ENCODE assay signal across 18 mouse cellular contexts in the genomic region with DNA sequence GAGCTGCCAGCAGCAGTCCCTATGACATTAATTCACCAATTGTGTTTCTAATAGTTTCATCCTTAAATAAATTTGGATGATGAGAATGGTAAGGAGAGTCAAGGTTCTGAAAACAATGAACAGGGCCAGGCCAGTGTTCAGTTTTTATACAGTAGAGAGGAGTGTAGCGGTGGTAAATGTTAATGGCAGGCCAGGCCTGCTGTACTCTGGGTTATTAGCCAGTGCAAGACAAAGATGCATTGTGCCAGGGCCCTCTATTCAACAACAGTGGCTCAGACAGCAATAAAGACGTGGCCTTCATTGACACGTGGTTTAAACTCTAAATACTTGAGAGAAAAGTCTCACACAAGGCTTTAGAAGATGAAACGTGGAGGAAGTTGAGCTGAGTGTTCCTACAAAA.
DNase-seq lines count a peak whose midpoint lies in the region; ATAC-seq and TF ChIP-seq lines count a peak whose summit lies in the region.
"Had no signal": no experiment of that assay in that cellular context is flagged by ENCODE, and none has a peak within 500 bp of the region (broad histone marks: within the 10 kb centered on the region; RNA-seq: fewer than 3 reads in every experiment).

No protein-coding gene starts in this region.

- peak; percentile 79 for ATAC-seq in neural tube, embryonic 11.5 days (ENCODE audit: insufficient read depth, low FRiP score, low TSS enrichment)
- ATAC-seq in forebrain, postnatal 0 days: peak; percentile 32; the same call in 1 of the 2 replicates
- ATAC-seq in limb, embryonic 12.5 days (ENCODE audit: insufficient number of reproducible peaks, insufficient read depth, low FRiP score, low TSS enrichment, low read depth): peak; percentile 85; the same call in 1 of the 2 replicates
- ATAC-seq in neural tube, embryonic 14.5 days (ENCODE audit: low read depth): 0 out of 2 replicates have a peak, but pooled peaks have one; percentile 45
- ATAC-seq: intestine, embryonic 16.5 days had no signal

- 17% methylated on average over 4 of the region's 4 CpGs for WGBS in neural tube, embryonic 11.5 days
- 8% methylated on average over 4 of the region's 4 CpGs for WGBS in forebrain, postnatal 0 days
- 26% methylated on average over 4 of the region's 4 CpGs for WGBS in limb, embryonic 12.5 days
- WGBS in neural tube, embryonic 14.5 days: 7% methylated on average over 4 of the region's 4 CpGs

- no peak overlapping the region for H3K27ac ChIP-seq in neural tube, embryonic 11.5 days (ENCODE audit: low read depth, low read length)
- H3K27ac ChIP-seq in forebrain, postnatal 0 days (ENCODE audit: low read depth, low read length): no peak overlapping the region
- H3K27ac ChIP-seq in limb, embryonic 12.5 days: no peak overlapping the region
- no peak overlapping the region for H3K27ac ChIP-seq in neural tube, embryonic 14.5 days (ENCODE audit: low read depth, low read length)
- H3K27ac ChIP-seq: embryonic facial prominence, embryonic 13.5 days; kidney, postnatal 0 days; liver, embryonic 13.5 days had no signal

- no peak overlapping the region for H3K9ac ChIP-seq in neural tube, embryonic 11.5 days (ENCODE audit: low read length)
- H3K9ac ChIP-seq in forebrain, postnatal 0 days: no peak overlapping the region
- no peak overlapping the region for H3K9ac ChIP-seq in limb, embryonic 12.5 days (replicated peaks)
- no peak overlapping the region for H3K9ac ChIP-seq in neural tube, embryonic 14.5 days (replicated peaks; ENCODE audit: low read depth, low read length)
- H3K9ac ChIP-seq: embryonic facial prominence, embryonic 13.5 days; liver, embryonic 13.5 days had no signal

- no peaks in the 10 kb centered on the region for H3K27me3 ChIP-seq in neural tube, embryonic 11.5 days (ENCODE audit: control insufficient read depth, insufficient read depth, low read length)
- peaks cover 32% of the 10 kb centered on the region for H3K27me3 ChIP-seq in forebrain, postnatal 0 days (ENCODE audit: insufficient read depth, low read length)
- H3K27me3 ChIP-seq in limb, embryonic 12.5 days: no peaks in the 10 kb centered on the region
- no peaks in the 10 kb centered on the region for H3K27me3 ChIP-seq in neural tube, embryonic 14.5 days (ENCODE audit: control insufficient read depth, insufficient read depth, low read length)
- H3K27me3 ChIP-seq: embryonic facial prominence, embryonic 13.5 days; liver, embryonic 13.5 days had no signal

- no peak overlapping the region for H3K4me2 ChIP-seq in neural tube, embryonic 11.5 days (ENCODE audit: low read depth)
- H3K4me2 ChIP-seq in forebrain, postnatal 0 days (ENCODE audit: low read depth): no peak overlapping the region
- no peak overlapping the region for H3K4me2 ChIP-seq in limb, embryonic 12.5 days
- no peak overlapping the region for H3K4me2 ChIP-seq in neural tube, embryonic 14.5 days (ENCODE audit: low read depth, low read length)
- H3K4me2 ChIP-seq: embryonic facial prominence, embryonic 13.5 days; heart, embryonic 11.5 days; liver, embryonic 13.5 days had no signal

- DNase-seq in neural tube, embryonic 11.5 days (ENCODE audit: low spot score): peak; percentile 22
- DNase-seq in neural tube, embryonic 10.5 days (ENCODE audit: extremely low spot score, low spot score): no peak
- no peak for DNase-seq in forebrain, postnatal 0 days
- no peak for DNase-seq in thymus, postnatal 0 days (ENCODE audit: low spot score)
- no peak for DNase-seq in layer of hippocampus, postnatal 10 days (ENCODE audit: low spot score in 2 of 2)
- DNase-seq in gastrocnemius, adult 18-20 months (ENCODE audit: low spot score): no peak
- DNase-seq: adrenal gland, adult 2 months; cerebellum, adult 9-10 months; gastrocnemius, postnatal 25 days; heart, postnatal 36 days; liver, embryonic 13.5 days; thymus, adult 2 months had no signal

- H3K4me3 ChIP-seq in neural tube, embryonic 11.5 days (ENCODE audit: low read depth, low read length): no peak overlapping the region
- H3K4me3 ChIP-seq in forebrain, postnatal 0 days (ENCODE audit: low read depth, low read length): no peak overlapping the region
- H3K4me3 ChIP-seq in limb, embryonic 12.5 days (replicated peaks): no peak overlapping the region
- no peak overlapping the region for H3K4me3 ChIP-seq in neural tube, embryonic 14.5 days (ENCODE audit: low read depth, low read length)
- H3K4me3 ChIP-seq: embryonic facial prominence, embryonic 13.5 days; liver, embryonic 13.5 days had no signal

- peaks cover 9% of the 10 kb centered on the region; the same call in 1 of the 2 replicates for H3K4me1 ChIP-seq in neural tube, embryonic 11.5 days (ENCODE audit: control insufficient read depth, insufficient read depth, low read length)
- no peaks in the 10 kb centered on the region for H3K4me1 ChIP-seq in forebrain, postnatal 0 days (ENCODE audit: insufficient read depth)
- H3K4me1 ChIP-seq in limb, embryonic 12.5 days (replicated peaks): peaks cover 13% of the 10 kb centered on the region
- H3K4me1 ChIP-seq in neural tube, embryonic 14.5 days (ENCODE audit: control insufficient read depth, insufficient read depth, low read length): peaks cover 16% of the 10 kb centered on the region; the same call in 1 of the 2 replicates
- H3K4me1 ChIP-seq: embryonic facial prominence, embryonic 13.5 days; liver, embryonic 13.5 days had no signal

- H3K36me3 ChIP-seq in neural tube, embryonic 11.5 days (ENCODE audit: control insufficient read depth, insufficient read depth, low read length): no peaks in the 10 kb centered on the region
- no peaks in the 10 kb centered on the region for H3K36me3 ChIP-seq in forebrain, postnatal 0 days (ENCODE audit: insufficient read depth)
- H3K36me3 ChIP-seq in limb, embryonic 12.5 days: no peaks in the 10 kb centered on the region
- no peaks in the 10 kb centered on the region for H3K36me3 ChIP-seq in neural tube, embryonic 14.5 days (ENCODE audit: control insufficient read depth, insufficient read depth, low read length)
- H3K36me3 ChIP-seq: embryonic facial prominence, embryonic 13.5 days; liver, embryonic 13.5 days had no signal

- TF ChIP-seq CTCF in forebrain, postnatal 0 days (IDR thresholded peaks at IDR 0.05; ENCODE audit: low read depth): no peak

- H3K9me3 ChIP-seq in neural tube, embryonic 11.5 days (ENCODE audit: control insufficient read depth, low read length): no peaks in the 10 kb centered on the region
- H3K9me3 ChIP-seq in forebrain, postnatal 0 days (ENCODE audit: low read length): no peaks in the 10 kb centered on the region
- no peaks in the 10 kb centered on the region for H3K9me3 ChIP-seq in limb, embryonic 12.5 days
- H3K9me3 ChIP-seq in neural tube, embryonic 14.5 days (ENCODE audit: control insufficient read depth, low read length): no peaks in the 10 kb centered on the region
- H3K9me3 ChIP-seq: embryonic facial prominence, embryonic 13.5 days; liver, embryonic 13.5 days had no signal

Comparison
In these comparisons a context has a peak if more than half of its experiments do, and no peak if none do; other contexts are left out.
1. ATAC-seq: peak in every context shown above with its lines; median percentile 85 in limb, embryonic 12.5 days; 79 in neural tube, embryonic 11.5 days; 45 in neural tube, embryonic 14.5 days; 32 in forebrain, postnatal 0 days.